10 mouse cellular contexts compared by ENCODE assay signal in genomic region chr15:86109650-86110211, GRCm38 (mm10). TPM values are rescaled to one million over a fixed set of nuclear protein-coding genes. Genes with fewer than 3 reads are reported as not detected.
A peak's percentile ranks its signal among the peaks of the same experiment; 100 is the strongest.
DNase-seq lines count a peak whose midpoint lies in the region; ATAC-seq and TF ChIP-seq lines count a peak whose summit lies in the region.
"Had no signal": no experiment of that assay in that cellular context is flagged by ENCODE, and none has a peak within 500 bp of the region (broad histone marks: within the 10 kb centered on the region; RNA-seq: fewer than 3 reads in every experiment).

No protein-coding gene starts in this region.

- no peaks in the 10 kb centered on the region for H3K9me3 ChIP-seq in neural tube, embryonic 15.5 days (replicated peaks)
- H3K9me3 ChIP-seq: midbrain, embryonic 12.5 days had no signal

- TF ChIP-seq POLR2A in heart, adult 2 months (IDR thresholded peaks at IDR 0.05; ENCODE audit: insufficient read depth, low read depth, low read length): no peak

- WGBS in heart, adult 2 months: 42% methylated on average over 8 of the region's 8 CpGs
- WGBS in neural tube, embryonic 15.5 days: 86% methylated on average over 8 of the region's 8 CpGs

- intact Hi-C loops in left cerebral cortex, adult 2 months (cut with DNase I): no loop called here
- intact Hi-C loops in left cerebral cortex, postnatal 4 days (cut with DNase I): no loop called here
- intact Hi-C loops in heart, adult 2 months (cut with DNase I): loop anchor here (2.0 kb wide), 1 partner anchor 15 kb away; no protein-coding TSS in a partner anchor

- peak; percentile 49 for DNase-seq in left cerebral cortex, adult 2 months (ENCODE audit: extremely low spot score in 1 of 2, low spot score in 2 of 2)
- no peak for DNase-seq in left cerebral cortex, postnatal 4 days
- peak; percentile 73 for DNase-seq in cerebellum, postnatal 10 days
- peak; percentile 61 to 66 for DNase-seq in heart, adult 2 months
- DNase-seq in urinary bladder, postnatal 4 days (ENCODE audit: low spot score in 2 of 2): no peak
- no peak for DNase-seq in yolk sac, embryonic 10.5 days (ENCODE audit: low spot score)

- H3K27me3 ChIP-seq in heart, adult 2 months (ENCODE audit: control insufficient read depth, insufficient read depth, low read length): no peaks in the 10 kb centered on the region
- H3K27me3 ChIP-seq in neural tube, embryonic 15.5 days (replicated peaks): no peaks in the 10 kb centered on the region
- H3K27me3 ChIP-seq: midbrain, embryonic 12.5 days; Patski had no signal

- H3K36me3 ChIP-seq in heart, adult 2 months (ENCODE audit: control insufficient read depth, insufficient read depth, low read length): no peaks in the 10 kb centered on the region
- H3K36me3 ChIP-seq in neural tube, embryonic 15.5 days: no peaks in the 10 kb centered on the region

- no peak; the same call in 1 of the 2 replicates for TF ChIP-seq CTCF in left cerebral cortex, adult 2 months (IDR thresholded peaks at IDR 0.05)
- TF ChIP-seq CTCF in heart, adult 2 months (IDR thresholded peaks at IDR 0.05): no peak

- no peak overlapping the region for H3K4me3 ChIP-seq in left cerebral cortex, adult 2 months
- no peak overlapping the region for H3K4me3 ChIP-seq in heart, adult 2 months
- no peak overlapping the region for H3K4me3 ChIP-seq in neural tube, embryonic 15.5 days (replicated peaks)
- H3K4me3 ChIP-seq: midbrain, embryonic 12.5 days had no signal

- peak overlapping the region; percentile 43 for H3K9ac ChIP-seq in heart, adult 2 months (ENCODE audit: low read depth, low read length)
- no peak overlapping the region for H3K9ac ChIP-seq in neural tube, embryonic 15.5 days (replicated peaks)
- H3K9ac ChIP-seq: midbrain, embryonic 12.5 days had no signal

- ATAC-seq in neural tube, embryonic 15.5 days (ENCODE audit: low FRiP score): no peak
- no peak for ATAC-seq in erythroblast, adult 5-6 weeks (replicated peaks; ENCODE audit: low FRiP score, poor library complexity, severe bottlenecking)

- TF ChIP-seq EP300 in heart, adult 2 months (IDR thresholded peaks at IDR 0.05; ENCODE audit: insufficient read depth, low read depth, low read length): no peak

- no peaks in the 10 kb centered on the region for H3K79me2 ChIP-seq in heart, adult 2 months (replicated peaks; ENCODE audit: control insufficient read depth, insufficient read depth, low read length)

- H3K4me2 ChIP-seq in neural tube, embryonic 15.5 days: no peak overlapping the region
- H3K4me2 ChIP-seq: midbrain, embryonic 12.5 days had no signal

- H3K27ac ChIP-seq in left cerebral cortex, adult 2 months: peak overlapping the region; percentile 81
- peak overlapping the region; percentile 84 for H3K27ac ChIP-seq in heart, adult 2 months
- 0 out of 2 replicates have a peak overlapping the region, but pooled peaks have one; percentile 18 for H3K27ac ChIP-seq in neural tube, embryonic 15.5 days (replicated peaks)
- H3K27ac ChIP-seq: midbrain, embryonic 12.5 days had no signal

- H3K4me1 ChIP-seq in heart, adult 2 months (ENCODE audit: control insufficient read depth, insufficient read depth, low read length): peaks cover 30% of the 10 kb centered on the region
- peaks cover 58% of the 10 kb centered on the region for H3K4me1 ChIP-seq in neural tube, embryonic 15.5 days

RNA-seq across cellular contexts. Expression of gene Gramd4, which starts 52.2 kb away (rescaled TPM):
- total RNA-seq in left cerebral cortex, adult 2 months (2021): 10 to 100 TPM; 46.2 to 51.7 TPM
- total RNA-seq in left cerebral cortex, postnatal 4 days (2021): 10 to 100 TPM; 52.0 to 57.8 TPM
- total RNA-seq in heart, adult 2 months (2021): 10 to 100 TPM; 27.6 to 31.5 TPM
- 25.3 and 39.8 TPM in 2 replicates for polyA plus RNA-seq in heart, adult 2 months (2012; rRNA removed)
- 25.4 and 25.8 TPM in 2 replicates for polyA plus RNA-seq in neural tube, embryonic 15.5 days (2015; fragmentation: Nextera tagmentation; extraction: Ambion mirVana)
- total RNA-seq in erythroblast, adult 5-6 weeks (2015; ENCODE audit: low replicate concordance): 3.3 and 7.3 TPM in 2 replicates
- total RNA-seq in erythroblast, adult 5-6 weeks (2017; ENCODE audit: low replicate concordance): 8.4 and 11.0 TPM in 2 replicates

Comparison
In these comparisons a context has a peak if more than half of its experiments do, and no peak if none do; other contexts are left out.
1. DNase-seq: peak in left cerebral cortex, adult 2 months (2 of 2), cerebellum, postnatal 10 days (2 of 2) and heart, adult 2 months (2 of 2); none in left cerebral cortex, postnatal 4 days (single experiment), urinary bladder, postnatal 4 days (0 of 2) and yolk sac, embryonic 10.5 days (single experiment).
2. H3K27ac ChIP-seq: peak in every context shown above with its lines; median percentile 84 in heart, adult 2 months; 81 in left cerebral cortex, adult 2 months; 18 in neural tube, embryonic 15.5 days.